Mouse (Mus musculus): ENCODE data around the gene Gm7682.
"Not testable (repeated sequence)": the region's sequence is repeated elsewhere in the genome, so short reads cannot be mapped to it uniquely, and the experiment has no call there.

Gm7682 gene

GRCm38 (mm10) chr5:94445484-94445883 is at the start of gene Gm7682:
Gm7682 (plus strand) TSS chr5:94445784.
- DNase-seq (ENCODE audit: low read depth) = not testable (repeated sequence)
